Mouse (Mus musculus): Measurements from ENCODE around the gene Hkdc1. TPM values are rescaled to one million over a fixed set of nuclear protein-coding genes. Genes with fewer than 3 reads are reported as not detected.

Hkdc1 gene
- polyA plus RNA-seq, 1 experiment = 60.3 TPM

- no peak for DNase-seq (ENCODE audit: low read depth, low spot score)
- 91% methylated on average over 14 of the region's 14 CpGs for WGBS
These were observed 89.0 kb downstream of the Hkdc1 start for GRCm38 (mm10) chr10:62333269-62333668.

Other genes starting within 250 kb of the Hkdc1 start
- 223 and 259 TPM in 2 replicates for gene Tspan15, start 191.2 kb downstream of the Hkdc1 start, polyA plus RNA-seq (2012; rRNA removed)
- 2.5 and 3.3 TPM in 2 replicates for gene Tacr2, start 170.1 kb downstream of the Hkdc1 start, polyA plus RNA-seq (2012; rRNA removed)
- gene Hk1, start 42.6 kb downstream of the Hkdc1 start, polyA plus RNA-seq (2012; rRNA removed) = 9.7 and 10.5 TPM in 2 replicates
- 0.06 TPM in 1 of 2 replicates, not detected in the other for gene 4930507D05Rik, start 27.0 kb upstream of the Hkdc1 start, polyA plus RNA-seq (2012; rRNA removed)
- 18.4 and 22.0 TPM in 2 replicates for gene Supv3l1, start 27.2 kb upstream of the Hkdc1 start, polyA plus RNA-seq (2012; rRNA removed)
- 12.2 and 13.0 TPM in 2 replicates for gene Vps26a, start 64.3 kb upstream of the Hkdc1 start, polyA plus RNA-seq (2012; rRNA removed)
- gene Srgn, start 105.0 kb upstream of the Hkdc1 start, polyA plus RNA-seq (2012; rRNA removed) = 19.5 and 27.3 TPM in 2 replicates
- 8.8 and 12.1 TPM in 2 replicates for gene Kif1bp, start 156.0 kb upstream of the Hkdc1 start, polyA plus RNA-seq (2012; rRNA removed)
- 11.6 and 13.5 TPM in 2 replicates for gene Ddx21, start 179.8 kb upstream of the Hkdc1 start, polyA plus RNA-seq (2012; rRNA removed)
- gene Ddx50, start 228.7 kb upstream of the Hkdc1 start, polyA plus RNA-seq (2012; rRNA removed) = 7.9 and 10.2 TPM in 2 replicates

Data from large intestine, adult 2 months (tissue).